Mouse (Mus musculus) right cerebral cortex, postnatal 4 days (tissue): ENCODE results near the gene Olfr1033.
"Not testable (repeated sequence)": the region's sequence is repeated elsewhere in the genome, so short reads cannot be mapped to it uniquely, and the experiment has no call there.

Source experiments
- DNase-seq: peaks from one replicate; pipeline ENCODE4 v3.0.0-alpha.2; 2022

The Olfr1033 gene

DNA sequence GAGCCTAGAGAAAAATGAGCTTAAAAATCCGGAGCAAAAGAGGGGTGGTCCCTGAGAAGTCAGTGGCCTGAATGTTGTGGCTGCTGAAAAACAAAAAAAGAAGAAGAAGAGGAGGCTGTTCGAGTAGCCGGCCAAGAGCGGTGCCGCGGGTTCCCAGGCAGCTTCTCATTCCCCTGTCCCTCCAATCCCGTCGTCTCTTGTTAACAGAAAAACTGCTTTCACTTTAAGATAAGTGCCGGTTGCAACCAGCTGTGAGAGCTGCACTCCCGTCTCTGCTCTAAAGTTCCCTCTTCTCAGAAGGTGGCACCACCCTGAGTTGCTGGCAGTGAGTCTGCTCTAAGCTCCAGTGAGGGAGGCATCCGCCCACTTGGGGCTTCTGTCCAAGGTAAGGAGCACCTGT, at the start of gene Olfr1033:
Gene Olfr1033 (plus strand): TSS at position 228 of the 400 bp plus-strand sequence.
- not testable (repeated sequence) for DNase-seq

DNA sequence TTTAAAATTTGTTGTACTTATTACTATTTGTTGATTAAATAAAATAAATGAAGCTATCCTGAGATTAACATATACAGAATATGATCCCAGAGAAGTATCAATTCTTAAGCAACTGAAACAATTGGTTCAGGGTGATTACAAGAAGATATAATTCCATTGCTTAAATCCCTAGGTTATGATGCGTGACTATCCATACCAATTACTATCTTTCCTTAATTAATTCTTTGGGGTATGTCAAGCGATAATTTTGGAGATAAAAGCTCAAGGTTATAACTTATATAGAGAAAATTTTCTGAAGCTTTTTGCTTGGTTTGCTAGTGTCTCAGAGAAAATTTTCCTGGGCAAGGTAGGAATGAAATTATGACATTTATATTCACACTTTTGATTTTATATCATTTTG, 46.8 kb upstream of the Olfr1033 start, which contains the start of gene Olfr1029:
Gene Olfr1029 (plus strand): TSS at position 301 of the 400 bp plus-strand sequence.
- DNase-seq = no peak

GRCm38 (mm10) chr2:85978976-85979375, 41.5 kb upstream of the Olfr1033 start, which contains the start of gene Olfr1030:
Gene Olfr1030 (plus strand): TSS chr2:85979276.
- DNase-seq = no peak

- DNase-seq = no peak
Observed at GRCm38 (mm10) chr2:85990004-85990403, 30.4 kb upstream of the Olfr1033 start, which contains the start of gene Olfr1031. Gene Olfr1031 (plus strand): TSS chr2:85990304.

- no peak for DNase-seq
Observed at GRCm38 (mm10) chr2:86005240-86005639, 15.2 kb upstream of the Olfr1033 start, which contains the start of gene Olfr1032. Gene Olfr1032 (plus strand): TSS chr2:86005540.

DNA sequence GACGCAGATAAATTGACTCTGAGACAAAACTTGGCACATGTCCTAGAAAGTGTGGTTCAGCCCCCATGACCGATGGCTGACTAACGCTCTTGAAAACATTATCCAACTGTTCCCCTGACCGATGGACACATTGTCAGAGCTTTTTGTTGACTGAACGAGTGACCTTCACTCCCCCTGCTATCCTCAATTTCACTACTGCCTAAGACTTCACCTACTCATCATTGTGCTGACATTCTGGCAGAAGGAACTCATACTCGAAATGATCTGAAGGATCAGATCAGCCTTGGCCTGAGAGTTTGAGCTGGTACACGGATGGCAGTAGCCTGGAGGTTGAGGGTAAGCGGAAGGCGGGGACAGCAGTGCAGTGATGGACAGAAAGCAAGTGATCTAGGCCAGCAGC, 1.1 kb downstream of the Olfr1033 start:
- DNase-seq = not testable (repeated sequence)

GRCm38 (mm10) chr2:86045561-86045960, 25.1 kb downstream of the Olfr1033 start, which contains the start of gene Olfr1034:
Gene Olfr1034 (plus strand): TSS chr2:86045861.
- no peak for DNase-seq

DNA sequence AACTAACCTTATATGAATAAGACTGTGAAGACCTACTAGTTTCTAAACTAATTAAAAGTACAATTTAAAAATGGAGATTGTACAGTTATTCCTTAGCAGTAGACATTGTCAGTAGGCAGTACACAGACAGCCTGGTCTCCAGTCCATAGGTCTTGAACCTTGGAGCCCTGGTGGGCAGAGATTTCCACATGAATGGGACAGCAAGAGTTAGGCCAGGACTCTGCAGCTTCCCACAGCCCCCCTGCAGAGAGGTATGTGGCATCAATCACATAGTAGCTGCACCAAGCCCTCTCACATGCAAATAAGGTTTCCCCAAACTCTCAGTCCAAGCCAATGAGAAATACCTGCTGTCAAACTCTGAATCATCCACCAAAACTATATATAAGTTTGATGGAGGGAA, 30.3 kb downstream of the Olfr1033 start:
- not testable (repeated sequence) for DNase-seq

DNA sequence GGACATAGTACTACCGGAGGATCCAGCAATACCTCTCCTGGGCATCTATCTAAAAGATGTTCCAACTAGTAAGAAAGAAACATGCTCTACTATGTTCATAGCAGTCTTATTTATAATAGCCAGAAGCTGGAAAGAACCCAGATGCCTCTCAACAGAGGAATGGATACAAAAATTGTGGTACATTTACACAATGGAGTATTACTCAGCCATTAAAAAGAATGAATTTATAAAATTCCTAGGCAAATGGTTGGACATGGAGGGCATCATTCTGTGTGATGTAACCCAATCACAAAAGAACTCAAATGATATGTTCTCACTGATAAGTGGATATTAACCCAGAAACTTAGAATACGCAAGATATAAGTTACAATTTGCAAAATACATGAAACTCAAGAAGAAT, 43.3 kb downstream of the Olfr1033 start:
- DNase-seq = not testable (repeated sequence)

DNA sequence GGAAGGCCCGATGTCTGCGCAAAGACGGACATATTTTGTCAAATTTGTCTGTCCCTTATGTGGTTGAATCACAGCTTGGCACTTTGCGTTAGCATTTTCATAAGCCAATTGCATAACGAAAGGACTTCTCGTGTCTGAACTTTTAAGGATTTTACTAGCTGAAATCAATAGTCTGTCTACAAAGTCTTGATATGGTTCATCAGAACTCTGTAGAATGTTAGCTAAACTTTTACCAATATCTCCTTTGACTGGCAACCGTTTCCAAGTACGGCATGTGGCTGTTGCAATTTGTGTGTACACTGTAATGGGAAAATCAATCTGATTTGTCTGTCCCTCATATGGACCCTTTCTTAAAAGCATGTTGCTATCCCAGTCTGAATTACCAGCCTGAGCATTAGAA, 49.8 kb downstream of the Olfr1033 start:
- DNase-seq = no peak

DNA sequence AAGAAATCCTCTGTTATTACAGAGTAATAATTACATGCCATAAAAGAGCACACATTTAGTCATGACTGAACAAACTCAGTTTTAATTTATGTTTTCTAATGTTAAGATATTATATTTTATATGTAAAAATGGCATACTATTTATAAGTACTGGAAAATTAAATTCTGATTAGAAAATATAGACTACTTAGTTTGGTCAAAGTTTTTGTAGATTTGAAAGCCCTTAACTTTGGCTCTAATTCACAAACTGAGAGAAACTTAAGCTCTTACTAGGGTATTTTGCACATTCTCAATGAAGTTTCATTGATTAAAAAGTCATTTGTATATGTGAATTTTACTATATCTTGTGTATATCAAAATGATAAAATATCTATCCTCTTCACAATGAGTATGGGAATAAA, 53.3 kb downstream of the Olfr1033 start, which contains the start of gene Olfr1036:
Gene Olfr1036 (plus strand): TSS at position 301 of the 400 bp plus-strand sequence.
- DNase-seq = not testable (repeated sequence)

DNA sequence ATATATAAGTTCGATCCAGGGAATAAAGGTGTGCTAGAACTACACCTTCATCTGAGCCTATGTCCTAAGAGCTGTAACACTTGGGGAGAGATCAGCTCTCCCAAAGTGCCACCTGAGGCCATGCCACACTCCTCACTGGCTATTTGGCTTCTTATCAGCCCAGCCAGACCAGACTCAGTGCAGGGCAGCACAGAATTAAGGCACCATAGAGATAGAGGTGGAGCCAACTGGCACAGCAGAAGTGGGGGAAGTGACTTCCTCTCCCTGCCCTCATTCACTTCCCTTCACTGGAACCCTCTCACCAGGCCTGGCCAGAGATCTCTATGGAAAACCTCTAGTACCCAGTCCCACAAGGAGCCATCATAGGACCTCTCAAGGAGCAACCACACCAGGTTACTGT, 60.0 kb downstream of the Olfr1033 start:
- DNase-seq = not testable (repeated sequence)

DNA sequence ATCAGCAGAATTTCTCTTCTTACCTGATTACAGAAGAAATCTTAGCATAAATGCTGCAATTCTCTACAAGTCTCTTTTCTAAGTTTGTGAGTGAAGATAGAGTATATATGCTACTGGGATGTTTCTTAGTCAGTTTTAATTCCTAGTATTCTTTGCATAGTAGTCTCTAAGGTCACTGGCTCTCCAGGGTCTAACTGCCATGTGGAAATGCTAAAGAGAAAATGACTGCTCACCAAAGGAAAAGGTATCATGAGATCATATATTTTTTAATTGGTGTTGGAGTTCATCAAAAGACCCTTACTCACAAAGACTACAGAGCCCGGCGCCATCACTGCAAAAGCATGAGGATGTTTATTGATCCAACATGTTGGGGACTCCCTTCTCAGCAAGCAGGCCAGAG, 66.9 kb downstream of the Olfr1033 start, which contains the start of gene Olfr1037:
Gene Olfr1037 (minus strand): TSS at position 101 of the 400 bp plus-strand sequence.
- DNase-seq = no peak
